ENCODE assay signal across 23 mouse cellular contexts in the genomic region with DNA sequence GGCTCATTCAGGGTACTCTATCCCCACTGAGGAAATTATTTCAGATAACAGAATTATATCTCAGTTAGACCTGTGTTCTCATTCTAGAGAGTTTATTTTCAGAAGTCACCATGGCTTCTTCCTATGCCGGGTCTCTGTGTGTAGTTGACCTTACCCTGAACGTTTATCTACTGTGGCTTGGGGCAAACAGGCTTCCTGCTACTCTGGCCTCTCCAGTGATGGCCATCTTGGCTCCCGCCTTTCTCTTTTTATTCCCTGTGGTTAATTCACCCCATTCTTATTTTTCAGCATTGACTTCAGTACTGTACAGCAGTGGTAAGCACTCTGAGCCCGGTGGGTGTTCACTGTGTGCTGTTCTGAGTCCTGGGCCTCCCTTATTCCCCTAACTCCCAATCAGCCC. TPM values are rescaled to one million over a fixed set of nuclear protein-coding genes. Genes with fewer than 3 reads are reported as not detected.
DNase-seq lines count a peak whose midpoint lies in the region; ATAC-seq and TF ChIP-seq lines count a peak whose summit lies in the region.
"Had no signal": no experiment of that assay in that cellular context is flagged by ENCODE, and none has a peak within 500 bp of the region (broad histone marks: within the 10 kb centered on the region; RNA-seq: fewer than 3 reads in every experiment).

No protein-coding gene starts in this region.

- H3K9me3 ChIP-seq in forebrain, embryonic 15.5 days: no peaks in the 10 kb centered on the region
- H3K9me3 ChIP-seq in forebrain, embryonic 12.5 days: no peaks in the 10 kb centered on the region
- no peaks in the 10 kb centered on the region for H3K9me3 ChIP-seq in embryonic facial prominence, embryonic 13.5 days
- H3K9me3 ChIP-seq: intestine, embryonic 15.5 days; limb, embryonic 12.5 days; neural tube, embryonic 15.5 days had no signal

- H3K4me2 ChIP-seq in forebrain, embryonic 15.5 days (replicated peaks): no peak overlapping the region
- no peak overlapping the region for H3K4me2 ChIP-seq in forebrain, embryonic 12.5 days
- H3K4me2 ChIP-seq in embryonic facial prominence, embryonic 13.5 days: no peak overlapping the region
- H3K4me2 ChIP-seq: intestine, embryonic 15.5 days; limb, embryonic 12.5 days; liver, embryonic 11.5 days; midbrain, embryonic 11.5 days; neural tube, embryonic 15.5 days had no signal

- TF ChIP-seq CTCF in layer of hippocampus, adult 2 months (conservative IDR thresholded peaks at IDR 0.05): no peak

- DNase-seq in layer of hippocampus, adult 2 months (ENCODE audit: low spot score in 2 of 2): no peak
- no peak for DNase-seq in layer of hippocampus, adult 8-10 months (ENCODE audit: low spot score in 2 of 2)
- no peak for DNase-seq in adrenal gland, adult 18-20 months (ENCODE audit: low spot score in 2 of 2)
- no peak for DNase-seq in spleen, adult 18-20 months
- DNase-seq: adrenal gland, adult 2 months; cerebellum, adult 18-20 months; cerebellum, postnatal 25 days; gastrocnemius, postnatal 36 days; kidney, adult 8-10 months; kidney, postnatal 10 days; liver, postnatal 0 days had no signal

- peak overlapping the region; percentile 90 for H3K27ac ChIP-seq in forebrain, embryonic 15.5 days (replicated peaks)
- H3K27ac ChIP-seq in forebrain, embryonic 12.5 days: no peak overlapping the region
- H3K27ac ChIP-seq in layer of hippocampus, adult 2 months: peak overlapping the region; percentile 75
- H3K27ac ChIP-seq in embryonic facial prominence, embryonic 13.5 days: peak overlapping the region; percentile 56; the same call in 1 of the 2 replicates
- H3K27ac ChIP-seq: intestine, embryonic 15.5 days; limb, embryonic 12.5 days; macrophage; neural tube, embryonic 15.5 days had no signal

- no peak overlapping the region for H3K9ac ChIP-seq in forebrain, embryonic 15.5 days (replicated peaks)
- H3K9ac ChIP-seq in forebrain, embryonic 12.5 days: no peak overlapping the region
- H3K9ac ChIP-seq in embryonic facial prominence, embryonic 13.5 days: no peak overlapping the region
- H3K9ac ChIP-seq: intestine, embryonic 15.5 days; limb, embryonic 12.5 days; liver, postnatal 0 days; neural tube, embryonic 15.5 days had no signal

- ATAC-seq in forebrain, embryonic 15.5 days (replicated peaks): no peak
- ATAC-seq in forebrain, embryonic 12.5 days (ENCODE audit: low FRiP score): no peak
- ATAC-seq in embryonic facial prominence, embryonic 13.5 days (ENCODE audit: insufficient number of reproducible peaks, insufficient read depth, low FRiP score, low TSS enrichment, low read depth): 0 out of 2 replicates have a peak, but pooled peaks have one; percentile 32
- ATAC-seq: hindbrain, embryonic 16.5 days; intestine, embryonic 15.5 days; liver, postnatal 0 days; lung, postnatal 0 days; Patski had no signal

- peaks cover 44% of the 10 kb centered on the region for H3K4me1 ChIP-seq in forebrain, embryonic 15.5 days
- H3K4me1 ChIP-seq in forebrain, embryonic 12.5 days: peaks cover 16% of the 10 kb centered on the region
- peaks cover 69% of the 10 kb centered on the region for H3K4me1 ChIP-seq in embryonic facial prominence, embryonic 13.5 days

- no peaks in the 10 kb centered on the region for H3K36me3 ChIP-seq in forebrain, embryonic 15.5 days
- no peaks in the 10 kb centered on the region for H3K36me3 ChIP-seq in forebrain, embryonic 12.5 days (replicated peaks)
- H3K36me3 ChIP-seq in embryonic facial prominence, embryonic 13.5 days: no peaks in the 10 kb centered on the region
- H3K36me3 ChIP-seq: intestine, embryonic 15.5 days; limb, embryonic 12.5 days; neural tube, embryonic 15.5 days had no signal

- H3K27me3 ChIP-seq in forebrain, embryonic 15.5 days: no peaks in the 10 kb centered on the region
- no peaks in the 10 kb centered on the region for H3K27me3 ChIP-seq in forebrain, embryonic 12.5 days
- H3K27me3 ChIP-seq in embryonic facial prominence, embryonic 13.5 days: no peaks in the 10 kb centered on the region
- H3K27me3 ChIP-seq: intestine, embryonic 15.5 days; limb, embryonic 12.5 days; neural tube, embryonic 15.5 days; Patski had no signal

- WGBS in forebrain, embryonic 15.5 days: 87% methylated on average over 4 of the region's 4 CpGs
- 78% methylated on average over 4 of the region's 4 CpGs for WGBS in forebrain, embryonic 12.5 days
- WGBS in embryonic facial prominence, embryonic 13.5 days: 47% methylated on average over 4 of the region's 4 CpGs

- no peak overlapping the region for H3K4me3 ChIP-seq in forebrain, embryonic 15.5 days
- no peak overlapping the region for H3K4me3 ChIP-seq in forebrain, embryonic 12.5 days (replicated peaks)
- H3K4me3 ChIP-seq in layer of hippocampus, adult 2 months: no peak overlapping the region
- H3K4me3 ChIP-seq in embryonic facial prominence, embryonic 13.5 days: no peak overlapping the region
- H3K4me3 ChIP-seq: intestine, embryonic 15.5 days; limb, embryonic 12.5 days; neural tube, embryonic 15.5 days had no signal

RNA-seq across cellular contexts. Expression of gene Itpr1, which starts 25.1 kb away (rescaled TPM):
- polyA plus RNA-seq in forebrain, embryonic 15.5 days (2015; fragmentation: Nextera tagmentation; extraction: Ambion mirVana): 11.0 and 12.6 TPM in 2 replicates
- polyA plus RNA-seq in forebrain, embryonic 12.5 days (2016; fragmentation: Nextera tagmentation; extraction: Ambion mirVana): 10.2 and 10.6 TPM in 2 replicates
- total RNA-seq in layer of hippocampus, adult 2 months (2021): 100 to 1,000 TPM; 317 to 337 TPM
- total RNA-seq in layer of hippocampus, adult 8-10 months (2022): 100 to 1,000 TPM; 277 to 326 (median 299) TPM
- 7.8 and 11.2 TPM in 2 replicates for polyA plus RNA-seq in embryonic facial prominence, embryonic 13.5 days (2015; fragmentation: Nextera tagmentation; extraction: Ambion mirVana)
- 100 to 1,000 TPM; 114 to 186 TPM for total RNA-seq in adrenal gland, adult 18-20 months (2021)

RNA-seq across cellular contexts. Expression of gene Sumf1, which starts 52.6 kb away (rescaled TPM):
- 12.3 and 13.0 TPM in 2 replicates for polyA plus RNA-seq in forebrain, embryonic 15.5 days (2015; fragmentation: Nextera tagmentation; extraction: Ambion mirVana)
- 17.0 and 17.1 TPM in 2 replicates for polyA plus RNA-seq in forebrain, embryonic 12.5 days (2016; fragmentation: Nextera tagmentation; extraction: Ambion mirVana)
- total RNA-seq in layer of hippocampus, adult 2 months (2021): 10 to 100 TPM; 20.6 to 21.9 TPM
- 10 to 100 TPM; 19.2 to 29.2 (median 22.3) TPM for total RNA-seq in layer of hippocampus, adult 8-10 months (2022)
- 22.3 and 23.2 TPM in 2 replicates for polyA plus RNA-seq in embryonic facial prominence, embryonic 13.5 days (2015; fragmentation: Nextera tagmentation; extraction: Ambion mirVana)
- 10 to 100 TPM; 33.1 to 42.5 TPM for total RNA-seq in adrenal gland, adult 18-20 months (2021)
